Mouse (Mus musculus): Measurements from ENCODE around the gene Tmem51. TPM values are rescaled to one million over a fixed set of nuclear protein-coding genes. Genes with fewer than 3 reads are reported as not detected.

The Tmem51 gene
- 47.2 and 51.4 TPM in 2 replicates for polyA plus RNA-seq (2012; rRNA removed)

DNA sequence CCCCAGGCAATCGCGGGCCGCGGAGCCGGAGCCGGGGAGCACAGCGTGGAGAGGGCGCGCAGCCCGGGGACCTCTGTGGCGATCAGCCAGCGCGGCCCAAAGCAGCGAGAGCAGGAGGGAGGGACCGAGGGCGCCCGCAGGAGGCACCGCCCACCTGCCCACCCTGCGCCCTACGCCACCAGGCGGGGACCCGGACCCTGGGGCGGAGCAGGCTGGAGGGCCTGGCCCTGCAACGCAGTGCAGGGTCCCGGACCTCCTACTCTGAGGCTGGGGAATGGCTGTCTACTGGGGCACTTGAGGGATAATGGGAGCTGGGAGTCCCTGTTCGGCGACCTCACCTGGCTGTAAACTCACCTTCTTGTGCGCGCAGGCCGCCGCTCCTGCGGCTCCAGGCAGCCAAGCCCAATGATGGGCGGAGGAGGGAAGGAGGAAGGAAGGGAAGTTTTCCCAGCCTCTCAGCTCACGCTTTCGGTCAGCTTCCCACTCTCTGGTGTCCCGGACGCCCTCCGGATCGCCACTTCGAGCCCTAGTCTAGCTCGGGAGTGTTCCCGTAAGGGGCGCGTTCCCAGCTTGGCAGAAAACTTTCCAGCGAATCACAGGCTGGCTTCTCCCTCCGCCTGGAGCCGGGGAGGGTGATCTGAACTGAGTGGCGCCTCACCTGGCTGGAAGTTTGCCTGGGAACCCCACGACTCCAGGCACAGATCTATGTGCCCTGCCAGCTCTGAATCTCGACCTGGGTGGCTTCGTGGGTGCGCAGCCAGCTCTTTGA is at the start of gene Tmem51:
TSS of gene Tmem51 (minus strand) at position 174 of the 769 bp plus-strand sequence.
- under 1% methylated on average over 52 of the region's 52 CpGs for WGBS
- DNase-seq (ENCODE audit: low read depth, low spot score) = no peak

DNA sequence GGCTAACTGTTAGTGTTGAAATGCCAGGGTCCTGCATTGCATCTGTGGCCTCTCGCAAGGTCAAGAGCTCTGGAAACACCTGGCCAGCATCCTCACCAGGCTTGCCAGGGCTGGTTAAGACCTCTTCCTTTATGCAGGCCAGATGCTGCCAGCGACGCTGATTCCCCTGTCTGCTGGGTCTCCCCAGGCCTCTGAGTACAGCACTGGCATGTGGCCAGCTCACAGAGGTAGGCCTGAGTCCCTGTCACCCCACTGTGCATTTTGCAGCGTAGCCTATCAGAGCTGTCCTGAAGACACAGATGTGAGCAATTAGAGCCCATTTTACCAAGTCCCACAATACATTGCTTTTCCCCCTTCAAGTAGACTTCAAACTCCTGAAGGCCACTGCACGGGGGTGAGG is 46.1 kb upstream of the Tmem51 start:
- WGBS = 78% methylated on average over 5 of the region's 5 CpGs
- no peak for DNase-seq (ENCODE audit: low read depth, low spot score)

DNA sequence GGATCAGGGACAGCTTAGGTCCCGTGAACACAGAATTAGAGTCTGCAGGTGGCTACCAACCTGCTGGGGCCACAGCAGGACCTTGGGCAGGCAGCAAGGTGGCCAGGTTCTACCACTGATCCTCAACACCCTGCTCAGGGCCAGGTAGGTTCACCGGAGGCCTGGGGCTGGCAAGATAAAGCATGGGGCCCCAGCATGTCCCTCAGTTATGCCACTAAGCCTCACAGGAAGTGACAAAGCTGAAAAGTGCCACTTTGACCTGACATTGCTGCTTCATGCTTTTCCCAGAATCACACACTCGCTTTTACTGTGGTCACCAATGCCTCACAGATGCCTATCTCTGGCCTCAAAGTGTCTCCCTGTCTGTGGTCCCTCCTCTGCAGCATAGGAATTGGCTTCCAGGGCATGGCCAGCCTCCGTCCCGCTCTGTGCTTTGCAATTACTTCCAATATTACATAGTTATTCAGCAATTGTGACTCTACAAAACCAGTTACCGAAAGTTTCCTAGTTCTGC is 43.2 kb upstream of the Tmem51 start:
- 84% methylated on average over 6 of the region's 6 CpGs for WGBS
- DNase-seq (ENCODE audit: low read depth, low spot score) = no peak

DNA sequence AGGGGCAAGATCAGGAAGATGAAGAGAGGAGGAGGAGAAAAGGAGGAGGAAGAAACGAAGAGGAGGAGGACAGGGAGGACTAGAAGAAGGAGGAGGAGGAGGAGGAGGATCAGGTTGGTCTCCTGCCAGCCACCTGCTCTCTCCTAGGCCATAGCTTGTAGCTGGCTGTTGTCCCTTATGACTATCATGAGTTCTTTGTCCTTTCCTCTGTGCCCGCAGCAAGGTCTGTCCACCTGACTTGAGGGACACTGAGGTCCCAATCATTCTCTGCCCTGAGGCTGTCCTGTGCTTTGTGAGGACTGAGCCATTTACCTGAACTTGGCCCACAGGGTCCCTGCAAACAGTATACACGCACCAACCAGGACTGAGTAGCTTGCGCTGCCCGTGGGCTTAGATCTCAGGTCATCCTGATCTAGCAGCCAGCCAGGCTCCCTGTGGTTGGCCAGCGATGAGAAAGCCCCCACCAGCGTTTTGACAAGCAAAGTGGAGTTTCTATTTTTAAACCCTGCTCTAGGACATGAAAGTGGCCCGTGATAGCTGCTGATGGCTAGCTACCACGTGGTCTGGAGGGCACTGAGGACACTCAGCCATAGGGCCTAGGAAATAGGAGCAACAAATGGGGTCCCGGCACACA is 42.7 kb upstream of the Tmem51 start:
- WGBS = 60% methylated on average over 10 of the region's 10 CpGs
- no peak for DNase-seq (ENCODE audit: low read depth, low spot score)

DNA sequence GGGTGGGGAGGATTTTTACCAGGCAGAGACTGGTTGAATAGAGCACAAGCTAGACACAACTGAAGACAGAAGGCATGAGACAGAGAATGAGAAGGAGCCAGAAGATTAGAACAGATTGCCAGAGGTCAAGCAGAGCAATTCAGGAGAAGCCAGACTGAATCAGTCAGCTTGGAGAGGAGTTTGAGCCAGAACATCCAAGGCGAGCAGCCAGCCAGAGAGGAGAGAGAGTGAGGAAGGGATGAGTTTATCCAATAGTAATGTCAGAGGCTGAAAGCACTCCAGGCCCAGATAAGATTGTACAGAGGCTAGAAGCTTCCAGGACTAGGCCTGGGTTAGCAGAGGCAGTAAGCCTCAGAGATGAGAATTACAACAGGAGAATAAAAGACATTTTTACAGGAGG is 37.1 kb upstream of the Tmem51 start:
- WGBS = 38% methylated on average over 1 of the region's 1 CpGs
- DNase-seq (ENCODE audit: low read depth, low spot score) = no peak

DNA sequence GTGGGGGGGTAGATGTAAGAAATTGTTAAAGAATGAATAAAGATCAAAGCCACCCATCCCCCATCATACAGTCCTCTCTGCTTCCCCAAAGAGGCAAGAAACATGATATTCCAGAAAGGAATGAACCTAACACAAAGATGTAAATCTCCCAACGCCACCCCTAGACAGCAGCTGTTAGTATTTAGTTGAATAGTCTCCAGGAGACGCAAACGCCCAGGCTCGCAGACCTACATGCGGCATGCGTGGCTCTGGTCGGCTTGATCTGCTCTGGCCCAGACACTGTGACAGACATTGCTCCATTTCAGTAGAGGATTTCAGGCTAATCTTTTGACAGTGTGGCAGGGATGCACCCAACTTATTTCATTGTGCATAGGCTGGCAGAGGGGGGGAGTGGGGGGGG is 34.4 kb upstream of the Tmem51 start:
- 80% methylated on average over 7 of the region's 7 CpGs for WGBS
- DNase-seq (ENCODE audit: low read depth, low spot score) = no peak

DNA sequence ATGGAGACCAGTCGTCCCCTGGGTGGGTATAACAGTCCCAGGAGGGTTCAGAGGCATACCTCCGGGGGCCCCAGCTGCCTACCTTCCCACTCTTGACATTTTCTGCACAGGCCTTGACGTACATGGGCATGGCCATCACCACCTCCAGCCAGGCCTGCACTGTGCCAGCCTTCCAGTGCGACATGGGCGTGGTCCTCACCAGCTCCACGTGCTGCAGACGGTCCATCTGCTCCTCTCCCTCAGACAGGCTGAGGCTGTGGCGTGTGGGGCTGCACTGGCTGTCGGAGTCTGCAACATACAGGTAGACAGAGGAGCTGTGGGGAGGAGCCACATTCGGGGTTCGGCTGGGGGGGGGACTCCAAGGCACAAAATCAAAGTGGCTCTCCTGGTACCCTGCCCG is 33.9 kb upstream of the Tmem51 start:
- WGBS = 67% methylated on average over 12 of the region's 12 CpGs
- no peak for DNase-seq (ENCODE audit: low read depth, low spot score)

DNA sequence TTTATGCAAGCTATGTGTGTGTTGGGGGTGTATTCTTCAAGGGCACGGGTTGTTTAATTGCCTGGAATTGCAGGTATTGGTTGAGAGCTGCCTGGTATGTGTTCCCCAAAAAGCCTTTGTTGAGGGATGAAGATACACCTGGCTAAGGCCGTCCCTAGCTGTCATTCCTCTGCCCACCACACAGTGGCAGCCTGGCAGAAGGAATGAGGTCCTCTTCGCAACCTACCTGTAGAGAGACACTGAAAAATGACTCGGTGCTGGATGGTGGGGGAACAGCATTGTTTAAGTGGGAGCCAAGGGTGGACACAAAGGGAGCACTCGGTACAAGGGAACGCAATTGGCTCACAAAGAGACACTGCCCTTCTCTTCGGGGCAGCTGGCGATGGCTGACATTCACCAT is 29.2 kb upstream of the Tmem51 start:
- no peak for DNase-seq (ENCODE audit: low read depth, low spot score)
- 30% methylated on average over 8 of the region's 8 CpGs for WGBS

DNA sequence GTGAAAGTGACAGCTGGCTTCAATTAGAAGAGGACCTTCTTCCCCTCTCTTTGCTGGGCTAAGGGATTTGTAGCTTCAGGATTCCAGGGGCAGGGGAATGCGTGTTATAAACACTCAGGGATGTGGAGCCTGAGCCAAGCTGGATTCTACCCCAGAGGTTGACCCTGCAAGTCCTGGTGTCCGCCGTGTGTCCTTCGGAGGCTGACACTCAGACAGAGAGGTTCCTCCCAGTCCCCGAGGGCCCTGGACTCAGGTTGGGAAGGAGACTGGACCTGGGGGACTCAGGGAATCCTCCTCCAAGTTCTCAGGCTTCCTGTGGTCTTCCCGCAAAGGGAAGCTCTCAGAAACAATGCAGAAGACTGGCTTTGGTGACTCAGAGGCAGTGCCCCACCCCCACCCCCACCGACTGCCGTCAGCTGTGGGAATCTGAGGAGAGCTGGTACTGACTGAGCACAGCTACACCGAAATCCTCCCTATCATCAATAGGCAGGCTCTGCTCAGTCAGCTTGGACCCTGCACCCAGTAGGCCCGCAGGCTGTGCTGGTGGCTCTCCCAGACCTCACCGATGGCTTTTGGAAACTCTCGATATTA is 19.1 kb upstream of the Tmem51 start:
- WGBS = 52% methylated on average over 12 of the region's 12 CpGs
- no peak for DNase-seq (ENCODE audit: low read depth, low spot score)

DNA sequence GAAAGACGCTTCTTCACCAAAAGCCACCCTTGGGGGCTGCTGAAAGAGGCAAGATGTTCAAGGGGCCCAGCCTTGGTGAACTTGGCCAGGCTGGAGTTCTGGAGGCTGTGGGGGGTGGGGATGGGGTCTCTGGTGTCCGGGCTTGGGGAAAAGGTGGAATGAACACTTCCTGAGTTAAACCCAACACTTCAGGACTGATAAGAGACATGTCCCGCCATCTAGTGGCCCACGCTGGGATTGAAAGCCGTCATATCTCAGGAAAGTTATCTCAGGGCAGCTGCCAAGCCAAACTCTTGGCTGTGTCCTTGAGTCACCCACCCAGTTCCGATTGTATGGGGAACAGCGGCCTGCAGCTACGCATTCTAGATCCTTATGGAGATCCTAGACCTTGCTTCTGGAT is 14.2 kb upstream of the Tmem51 start:
- WGBS = 3% methylated on average over 8 of the region's 8 CpGs
- DNase-seq (ENCODE audit: low read depth, low spot score) = no peak

DNA sequence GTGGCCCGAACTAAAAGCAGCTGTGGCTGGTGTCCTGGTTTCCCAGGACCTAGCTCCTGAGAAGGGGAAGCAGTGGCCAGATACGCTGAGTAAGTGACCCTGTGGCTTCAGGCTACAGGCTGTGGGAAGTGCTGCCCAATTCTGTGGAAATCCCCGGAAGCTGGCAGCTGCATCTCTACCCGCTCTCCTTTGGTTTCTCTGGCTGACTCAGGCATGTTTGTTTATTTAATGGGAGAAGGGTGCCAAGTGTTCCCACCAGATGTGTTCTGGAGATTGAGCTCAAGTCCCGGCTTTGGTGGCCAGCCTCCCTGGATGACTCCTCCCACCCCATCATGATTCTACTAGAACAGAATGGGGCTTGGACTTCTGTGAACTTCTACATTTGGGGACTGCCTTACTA is 13.8 kb upstream of the Tmem51 start:
- 2% methylated on average over 5 of the region's 5 CpGs for WGBS
- DNase-seq (ENCODE audit: low read depth, low spot score) = no peak

DNA sequence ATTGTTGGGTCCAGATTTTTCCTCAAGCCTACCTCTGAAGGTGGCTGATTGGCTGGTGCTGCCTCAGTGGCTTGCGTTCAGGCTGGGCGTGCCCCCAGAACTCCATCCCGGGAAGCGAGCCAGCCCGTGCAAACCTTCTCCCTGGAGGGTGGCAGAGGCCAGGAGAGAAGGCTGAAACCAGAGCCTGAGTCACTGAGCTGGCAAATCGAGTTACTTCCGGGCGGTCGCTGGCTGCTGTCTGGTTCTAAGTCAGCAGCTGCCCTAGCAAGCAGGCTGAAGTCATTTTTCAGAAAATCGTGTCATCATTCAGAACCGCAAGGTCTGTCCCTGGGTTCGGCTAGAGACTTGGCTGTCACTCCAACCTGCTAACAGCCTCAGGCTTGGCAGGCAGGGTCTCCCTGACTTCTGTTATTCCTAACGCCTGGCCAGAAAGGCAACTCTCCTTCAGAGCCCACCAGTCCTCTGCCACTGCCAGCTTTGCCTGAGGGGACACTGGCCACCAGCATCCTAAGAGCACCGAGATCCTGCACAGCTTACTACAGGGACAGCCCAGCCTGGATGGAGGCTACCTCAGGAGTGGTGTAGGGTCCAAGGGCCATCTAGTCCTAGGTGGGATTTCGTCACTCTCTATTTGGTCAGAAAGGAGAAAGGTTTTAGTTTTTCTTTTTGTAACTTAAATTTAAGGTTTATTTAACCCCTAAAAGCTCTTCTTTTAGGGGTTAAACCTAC is 11.6 kb upstream of the Tmem51 start:
- WGBS = 36% methylated on average over 15 of the region's 15 CpGs
- DNase-seq (ENCODE audit: low read depth, low spot score) = no peak

DNA sequence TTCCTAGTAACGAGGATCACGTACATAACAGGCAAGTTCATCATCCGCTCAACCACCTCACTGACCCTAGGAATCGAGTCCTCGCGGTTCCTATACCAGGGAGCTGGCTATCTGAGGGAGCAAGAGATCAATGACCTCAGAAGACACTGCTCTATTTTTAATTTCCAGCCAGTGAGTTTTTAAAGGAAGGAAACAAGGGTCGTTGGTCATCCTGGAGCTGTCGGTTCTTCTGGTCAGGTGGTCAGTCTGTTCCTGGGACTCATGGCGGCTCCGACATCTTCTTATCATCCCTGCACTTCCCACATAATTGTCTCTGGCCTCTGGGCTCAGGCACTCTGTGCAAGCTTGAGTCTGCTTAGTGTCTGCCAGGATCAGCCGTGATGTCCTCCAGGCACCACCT is 10.3 kb upstream of the Tmem51 start:
- WGBS = 87% methylated on average over 11 of the region's 11 CpGs
- no peak for DNase-seq (ENCODE audit: low read depth, low spot score)

DNA sequence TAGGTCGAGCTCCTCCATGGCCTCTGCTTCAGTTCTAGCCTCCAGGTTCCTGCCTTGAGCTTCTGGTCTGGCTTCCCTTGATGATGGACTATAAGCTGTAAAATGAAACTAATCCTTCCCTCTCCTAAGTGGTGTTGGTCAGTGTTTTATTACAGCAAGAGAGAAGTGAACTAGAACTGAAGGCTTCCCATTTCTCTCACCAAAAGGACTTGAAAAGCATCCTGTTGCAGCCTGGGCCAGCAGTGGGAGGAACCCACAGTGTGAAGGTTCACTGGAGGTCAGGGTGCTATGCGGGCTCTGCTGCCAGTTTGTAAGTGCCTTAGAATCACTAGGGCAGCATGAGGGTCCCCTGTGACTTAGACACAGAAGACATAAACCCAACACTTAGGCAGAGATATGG is 7.0 kb upstream of the Tmem51 start:
- 71% methylated on average over 2 of the region's 2 CpGs for WGBS
- DNase-seq (ENCODE audit: low read depth, low spot score) = no peak

DNA sequence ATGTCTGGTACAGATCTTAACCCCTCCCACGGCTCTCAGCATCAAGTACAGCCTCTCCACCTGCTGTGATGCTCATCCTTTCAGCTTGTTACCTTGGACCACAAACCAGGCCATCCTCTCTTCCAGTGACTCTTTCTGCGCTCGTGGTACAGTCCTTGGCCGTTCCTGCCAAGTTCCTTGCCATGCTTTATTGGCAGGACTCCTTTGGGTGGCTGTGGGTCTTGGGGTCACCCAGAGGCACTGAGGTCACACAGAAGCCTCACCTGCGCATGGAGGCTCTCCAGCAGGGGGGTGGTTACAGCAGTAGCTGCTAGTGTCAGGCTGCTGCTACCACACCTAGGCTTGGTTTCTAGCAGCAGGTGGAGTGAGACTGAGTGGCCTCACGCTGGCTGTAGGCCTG is 5.9 kb upstream of the Tmem51 start:
- 80% methylated on average over 6 of the region's 6 CpGs for WGBS
- DNase-seq (ENCODE audit: low read depth, low spot score) = no peak

DNA sequence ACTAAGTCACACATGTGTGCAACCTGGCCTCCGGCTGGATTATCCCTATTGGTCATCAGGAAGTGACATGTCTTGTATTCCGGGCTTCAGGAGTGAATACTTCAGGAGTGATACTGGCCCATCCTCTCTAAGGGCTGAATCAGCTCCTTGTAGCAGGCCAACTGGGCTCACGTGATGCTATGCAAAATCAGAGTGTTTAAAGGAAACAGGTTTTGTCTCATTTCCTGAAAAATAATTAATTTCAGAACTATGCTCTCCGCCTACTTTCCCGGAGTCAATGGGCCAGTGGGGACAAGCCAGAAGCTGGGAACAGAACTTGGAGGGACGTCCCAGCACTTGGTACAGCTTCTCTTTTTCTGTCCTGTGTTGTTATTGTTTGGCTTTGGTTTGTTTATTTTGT is 4.7 kb upstream of the Tmem51 start:
- no peak for DNase-seq (ENCODE audit: low read depth, low spot score)
- 69% methylated on average over 6 of the region's 6 CpGs for WGBS

DNA sequence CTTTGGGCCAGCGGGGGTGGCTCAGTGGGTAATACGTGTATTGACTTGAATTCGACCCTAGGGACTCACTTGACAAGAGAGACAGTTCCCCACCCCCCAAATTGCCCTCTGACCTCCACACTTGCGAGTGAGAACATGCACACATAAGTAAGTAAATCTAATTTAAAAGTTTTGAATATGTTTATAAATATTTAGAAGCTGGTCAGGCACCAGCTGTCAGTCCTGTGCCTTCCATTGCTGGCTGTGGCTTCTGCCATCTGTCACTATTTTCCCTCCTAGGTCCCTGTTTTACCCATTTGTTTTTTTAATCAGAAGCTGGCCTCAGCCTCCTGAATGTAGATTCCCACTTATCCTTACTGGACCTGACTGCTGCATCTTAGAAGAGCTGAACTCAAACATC is 4.3 kb upstream of the Tmem51 start:
- DNase-seq (ENCODE audit: low read depth, low spot score) = no peak
- WGBS = 84% methylated on average over 4 of the region's 4 CpGs

DNA sequence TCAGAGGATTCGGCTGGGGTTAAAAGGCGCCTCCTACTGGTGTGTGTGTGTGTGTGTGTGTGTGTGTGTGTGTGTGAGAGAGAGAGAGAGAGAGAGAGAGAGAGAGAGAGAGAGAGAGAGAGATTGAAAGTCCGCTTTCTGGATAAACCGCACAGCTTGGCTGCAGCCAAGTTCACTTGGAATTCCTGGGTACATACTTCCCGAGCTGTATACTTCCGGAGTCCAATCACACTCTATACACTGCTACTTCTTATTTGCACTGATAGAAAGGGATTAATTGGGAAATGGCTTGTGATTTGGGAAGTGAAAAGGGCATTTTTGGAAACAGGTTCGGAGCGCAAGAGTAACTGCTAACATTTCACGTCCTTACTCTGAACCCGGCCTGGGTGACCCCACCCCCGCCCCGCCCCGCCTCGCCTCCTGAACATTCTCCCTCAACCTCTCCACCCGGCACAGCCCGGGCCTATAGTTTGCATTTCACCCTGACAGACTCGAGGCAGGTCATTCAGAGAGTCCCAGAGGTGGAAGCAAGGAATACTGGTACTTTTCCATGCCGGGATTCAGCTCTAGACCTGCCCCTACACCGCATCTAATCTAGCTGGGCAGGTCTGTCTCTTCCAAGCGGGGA is 946 bp upstream of the Tmem51 start:
- no peak for DNase-seq (ENCODE audit: low read depth, low spot score)
- WGBS = 11% methylated on average over 20 of the region's 20 CpGs

DNA sequence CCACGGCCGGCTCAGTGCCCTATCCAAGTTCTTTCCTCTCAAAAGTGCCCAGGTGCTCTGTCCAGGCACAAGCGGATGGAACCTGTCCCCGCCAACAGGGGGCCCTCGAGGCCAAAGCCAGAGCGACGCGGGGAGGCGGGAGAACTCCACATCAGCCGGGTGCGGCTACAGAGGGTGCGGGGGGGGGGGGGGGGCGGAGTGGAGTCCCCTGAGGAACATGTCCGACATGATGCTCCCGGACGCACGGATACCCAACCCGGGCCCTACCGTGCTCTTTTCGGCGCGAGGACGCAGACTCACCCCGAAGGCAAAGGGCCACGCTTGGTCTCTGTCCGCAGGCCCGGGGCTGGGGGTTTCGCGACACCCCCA is 358 bp downstream of the Tmem51 start:
- DNase-seq (ENCODE audit: low read depth, low spot score) = no peak
- 1% methylated on average over 27 of the region's 29 CpGs for WGBS

DNA sequence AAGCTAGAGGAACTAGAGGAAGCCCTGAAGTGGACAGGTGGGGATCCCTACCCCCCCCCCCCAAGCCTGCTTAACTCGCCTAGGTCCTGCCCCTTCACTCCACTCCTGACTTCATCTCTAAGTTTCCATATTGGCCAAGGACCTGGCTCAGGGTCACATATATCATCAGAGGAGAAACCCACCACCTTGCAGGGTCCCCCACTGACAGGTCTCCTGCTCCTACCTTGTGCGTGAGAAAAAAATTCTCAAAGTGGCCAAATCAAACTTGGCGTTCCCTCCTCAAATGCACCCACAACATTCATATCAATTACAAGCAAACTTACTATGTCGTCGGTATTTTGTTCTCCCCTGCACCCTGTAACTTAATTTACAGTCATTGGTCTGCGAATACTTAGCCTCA is 911 bp downstream of the Tmem51 start:
- 33% methylated on average over 6 of the region's 6 CpGs for WGBS
- DNase-seq (ENCODE audit: low read depth, low spot score) = no peak

Measured in large intestine, adult 2 months (tissue).